Mouse (Mus musculus) kidney, postnatal 10 days (tissue): ENCODE measurements around the gene Als2cl.

ENCODE experiments used
- DNase-seq: peaks from one replicate; pipeline ENCODE4 v3.0.0; 2021; ENCODE audit warnings: mixed read lengths

Gene Als2cl

DNA sequence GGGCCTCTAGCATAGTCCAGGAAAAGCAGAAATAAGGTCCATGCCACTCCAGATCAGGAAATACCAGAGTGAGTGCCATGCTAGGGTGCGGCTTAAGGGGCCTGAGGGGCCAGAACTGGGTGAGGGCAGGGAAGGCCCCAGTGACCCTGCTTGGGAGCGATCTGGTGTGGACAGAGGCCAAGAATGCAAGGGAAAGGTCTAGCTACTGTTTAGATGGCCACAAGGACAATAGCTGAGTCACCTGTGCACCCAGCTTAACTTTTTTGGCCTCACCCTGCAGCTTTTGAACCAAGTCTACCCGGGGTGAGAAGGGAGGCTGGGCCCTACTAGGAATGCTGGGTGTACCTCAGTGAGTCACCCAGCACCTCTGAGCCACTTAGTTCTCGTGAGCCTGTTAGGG is 1.1 kb downstream of the Als2cl start:
- peak; percentile 47 for DNase-seq

DNA sequence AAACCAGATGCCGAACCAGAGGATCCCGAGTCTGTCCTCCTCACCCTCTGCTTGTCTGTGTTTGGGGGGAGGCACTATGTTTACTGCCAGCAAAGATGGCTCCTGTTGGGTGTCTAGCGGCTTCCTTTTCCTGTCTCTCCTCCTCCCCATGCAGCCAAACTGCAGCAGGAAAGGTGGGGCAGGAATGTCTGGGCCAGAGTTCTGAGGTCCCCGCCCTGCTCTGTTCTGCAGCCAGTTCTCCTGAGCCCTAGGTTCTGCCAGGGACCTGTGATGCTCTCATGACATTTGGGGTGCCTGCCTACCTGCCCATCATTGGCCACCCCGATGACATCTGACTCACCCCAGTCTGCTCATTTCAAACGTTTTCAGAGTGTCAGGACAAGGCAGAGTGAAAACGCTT is 2.3 kb downstream of the Als2cl start:
- DNase-seq, result peak; percentile 53

DNA sequence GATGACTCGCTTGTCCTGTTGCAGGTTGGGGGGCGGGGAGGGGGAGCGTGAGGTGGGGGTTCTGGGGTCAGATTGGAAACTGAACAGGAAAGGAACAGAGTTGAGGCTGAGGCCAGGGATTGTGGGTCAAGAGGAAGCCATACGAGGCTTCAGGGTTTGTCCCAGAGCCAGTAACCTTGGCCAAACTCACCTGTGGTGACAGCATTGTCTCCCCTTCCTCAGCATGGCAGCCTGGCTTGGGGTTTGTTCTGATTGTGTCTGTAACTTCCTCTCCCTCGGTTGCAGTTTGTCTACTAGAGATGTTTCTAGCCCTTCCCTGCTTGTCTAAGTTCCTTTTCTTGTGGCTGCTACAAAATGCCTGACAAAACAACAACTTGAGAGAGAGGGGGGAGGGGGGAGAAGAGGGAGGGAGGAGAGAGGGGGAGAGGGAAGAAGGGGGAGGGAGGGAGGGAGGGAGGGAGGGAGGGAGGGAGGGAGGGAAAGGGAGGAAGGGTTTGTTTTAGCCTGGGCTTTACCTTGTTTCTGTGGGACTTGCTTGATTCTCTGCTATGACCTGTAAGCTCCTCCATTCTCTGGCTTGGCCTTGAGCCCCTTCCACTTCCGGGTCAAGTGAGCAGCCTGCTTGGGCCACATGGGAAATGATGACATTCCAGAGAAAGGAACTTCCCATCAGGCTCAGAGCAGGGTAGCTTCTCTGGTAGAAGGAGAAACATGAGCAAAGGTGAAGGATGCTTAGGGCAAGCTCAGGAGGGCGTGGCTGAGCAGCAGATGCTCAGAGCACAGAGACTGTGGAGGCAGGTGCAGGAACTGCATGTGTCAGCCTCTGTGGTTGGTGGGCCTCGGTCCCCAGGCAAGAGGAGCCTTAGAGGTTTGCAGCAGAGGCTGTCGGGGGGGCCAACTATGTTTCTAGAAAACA is 8.0 kb downstream of the Als2cl start:
- DNase-seq, result no peak

DNA sequence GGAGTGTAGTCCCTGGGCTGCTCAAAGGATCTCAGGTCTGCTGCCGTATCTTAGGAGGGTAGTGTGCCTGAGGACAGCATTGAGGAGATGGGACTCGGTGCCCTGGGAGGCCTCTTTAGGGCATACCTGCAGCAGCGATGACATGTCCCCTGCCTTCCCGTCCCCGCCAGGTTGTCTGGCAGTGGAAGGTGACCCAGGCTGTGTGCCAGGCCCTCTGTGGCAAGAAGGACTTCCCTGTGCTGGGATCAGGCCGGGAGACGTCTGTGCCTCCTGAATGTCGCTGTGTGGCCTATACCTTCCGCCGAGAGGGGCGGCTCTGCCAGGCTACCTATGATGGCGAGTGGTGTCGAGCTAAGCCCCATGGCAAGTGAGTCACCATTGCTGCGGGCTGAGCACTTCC is 9.3 kb downstream of the Als2cl start:
- DNase-seq, result no peak

DNA sequence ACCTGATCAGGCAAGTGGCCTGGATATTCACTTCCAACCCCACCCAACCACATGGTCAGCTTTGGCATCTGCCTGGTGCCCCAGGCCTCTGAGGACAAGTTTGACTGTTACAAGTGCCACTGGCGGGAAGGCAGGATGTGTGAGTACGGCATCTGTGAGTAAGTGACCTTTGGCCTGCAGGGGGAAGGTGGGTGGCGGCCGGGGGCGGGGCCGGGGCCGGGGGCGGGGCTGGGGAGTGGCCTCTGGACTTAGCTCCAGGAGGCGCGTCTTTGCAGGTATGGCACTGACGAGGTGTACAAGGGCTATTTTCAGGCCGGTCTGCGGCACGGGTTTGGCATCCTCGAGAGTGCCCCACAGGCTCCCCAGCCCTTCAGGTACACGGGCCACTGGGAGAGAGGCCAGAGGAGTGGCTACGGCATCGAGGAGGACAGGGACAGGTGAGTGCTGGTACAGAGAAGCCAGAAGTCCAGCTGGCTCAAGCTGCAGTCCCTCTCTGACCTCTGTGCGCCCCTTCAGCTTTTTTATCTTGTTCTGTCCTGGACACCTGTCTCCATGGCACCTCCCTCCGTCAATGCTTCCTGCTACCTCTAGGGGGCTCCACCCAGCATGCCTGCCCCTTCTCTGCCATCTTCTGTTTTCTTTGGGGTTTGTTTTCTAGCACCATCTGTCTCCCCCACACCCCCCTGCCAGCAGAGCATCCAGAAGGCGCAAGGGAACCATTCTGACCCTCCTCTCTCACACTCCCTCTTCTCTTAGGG is 10.5 kb downstream of the Als2cl start:
- peak; percentile 51 for DNase-seq

DNA sequence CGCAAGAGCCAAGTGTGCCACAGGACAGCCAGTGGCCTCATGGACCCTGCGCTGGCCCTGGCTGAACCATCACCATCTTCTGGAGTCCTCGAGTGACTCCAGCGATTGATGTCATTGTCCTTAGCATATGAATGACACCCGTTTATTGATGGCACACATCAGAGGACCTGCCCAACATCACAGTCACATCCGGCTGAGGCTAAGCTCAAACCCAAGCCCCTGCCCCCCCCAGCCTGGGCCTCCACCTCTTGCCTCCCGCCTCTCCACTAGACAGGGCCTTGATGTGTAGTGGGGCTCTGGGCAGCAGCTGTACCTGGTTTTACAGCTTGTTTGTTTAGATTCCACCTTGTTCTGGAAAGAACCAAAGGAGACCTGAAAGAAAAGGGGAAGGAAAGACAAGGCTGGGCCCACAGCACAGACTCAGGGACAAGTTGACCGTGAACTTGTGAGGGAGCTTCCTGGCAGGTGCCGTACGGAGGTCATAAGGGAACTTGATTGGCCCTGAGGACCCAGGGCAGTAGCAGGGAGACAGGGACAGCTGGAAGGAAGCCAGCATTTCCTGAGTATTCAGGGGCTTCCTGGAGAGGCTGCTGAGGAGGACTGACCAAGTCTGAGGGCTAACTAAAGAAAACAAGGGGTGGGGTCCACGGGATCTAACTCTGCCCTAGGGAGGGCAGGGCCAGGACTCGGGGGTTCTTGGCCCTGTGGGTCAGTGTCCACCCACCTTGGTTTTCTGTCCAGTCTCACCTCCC is 11.6 kb downstream of the Als2cl start:
- DNase-seq, result peak; percentile 63

DNA sequence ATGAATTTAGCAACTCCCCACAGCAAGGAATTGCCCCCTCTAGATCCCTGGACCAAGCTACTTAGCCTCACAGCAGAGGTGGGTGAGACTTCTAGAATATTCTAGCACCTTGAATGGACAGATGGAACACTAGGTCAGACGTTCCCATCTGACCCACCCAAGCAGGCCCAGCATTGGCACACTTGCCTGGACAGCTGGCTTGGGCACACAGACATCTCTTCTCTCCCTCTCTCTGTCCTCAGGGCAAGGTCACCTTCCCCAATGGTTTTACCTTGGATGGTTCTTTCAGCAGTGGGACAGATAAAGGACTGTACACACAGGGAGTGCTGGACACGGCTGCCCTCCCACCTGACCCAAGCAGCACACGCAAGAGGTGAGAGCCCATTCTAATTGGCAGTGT is 12.9 kb downstream of the Als2cl start:
- no peak for DNase-seq

DNA sequence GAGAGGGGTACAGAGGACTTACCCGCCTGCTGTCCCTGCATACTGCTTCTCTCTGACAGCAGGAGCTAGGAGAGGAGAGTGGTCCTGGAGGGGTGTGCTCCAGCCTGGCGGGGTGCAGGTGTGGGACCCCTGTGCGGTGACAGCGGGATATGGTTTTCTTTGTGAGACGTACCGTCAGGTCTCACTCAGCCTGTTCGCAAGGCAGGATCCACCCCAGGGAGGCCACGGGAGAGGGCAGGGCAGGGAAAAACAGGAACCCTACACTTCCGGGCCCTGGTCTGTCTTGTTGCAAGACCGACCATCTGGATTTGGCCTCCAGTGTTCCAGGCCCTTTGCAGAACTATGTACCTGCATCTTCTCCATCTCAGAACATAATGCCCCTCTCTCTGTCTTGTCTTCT is 13.8 kb downstream of the Als2cl start:
- DNase-seq, result no peak

DNA sequence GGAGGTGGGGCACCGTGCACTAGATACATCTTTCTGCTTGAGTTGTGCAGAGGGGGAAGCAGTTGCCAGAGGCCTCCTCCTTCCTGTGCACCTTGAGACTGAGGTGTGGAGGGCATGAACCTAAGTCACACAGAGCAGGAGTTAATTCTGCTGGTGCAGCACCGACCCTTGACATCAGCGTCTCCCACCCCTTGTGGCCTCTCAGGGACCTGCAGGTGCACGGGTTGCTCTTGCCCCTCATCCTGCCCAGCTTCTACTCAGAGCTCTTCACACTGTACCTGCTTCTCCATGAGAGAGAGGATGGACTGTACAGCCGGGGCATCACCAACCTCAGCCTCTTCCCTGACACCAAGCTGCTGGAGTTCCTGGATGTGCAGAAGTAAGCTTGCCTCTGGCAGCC is 15.8 kb downstream of the Als2cl start:
- DNase-seq, result no peak

DNA sequence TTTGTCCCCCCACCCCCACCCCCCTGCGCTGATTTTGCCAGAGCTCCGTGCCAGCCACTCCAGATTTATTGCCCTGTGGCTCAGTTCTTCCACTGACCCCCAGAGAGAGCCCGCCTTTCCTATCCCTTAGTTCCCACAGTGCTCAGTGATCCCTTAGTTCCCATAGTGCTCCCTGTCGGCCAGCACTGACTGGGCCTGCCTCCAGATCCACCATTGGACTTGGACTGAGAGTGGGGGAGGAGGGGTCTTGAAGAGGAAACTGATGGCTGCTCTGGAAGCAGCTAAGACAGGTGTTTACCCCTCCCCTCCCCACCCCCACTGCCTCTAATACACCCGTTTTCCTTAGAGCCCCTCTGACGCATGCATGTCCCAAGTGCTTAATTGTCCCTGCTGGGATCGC is 16.3 kb downstream of the Als2cl start:
- no peak for DNase-seq

DNA sequence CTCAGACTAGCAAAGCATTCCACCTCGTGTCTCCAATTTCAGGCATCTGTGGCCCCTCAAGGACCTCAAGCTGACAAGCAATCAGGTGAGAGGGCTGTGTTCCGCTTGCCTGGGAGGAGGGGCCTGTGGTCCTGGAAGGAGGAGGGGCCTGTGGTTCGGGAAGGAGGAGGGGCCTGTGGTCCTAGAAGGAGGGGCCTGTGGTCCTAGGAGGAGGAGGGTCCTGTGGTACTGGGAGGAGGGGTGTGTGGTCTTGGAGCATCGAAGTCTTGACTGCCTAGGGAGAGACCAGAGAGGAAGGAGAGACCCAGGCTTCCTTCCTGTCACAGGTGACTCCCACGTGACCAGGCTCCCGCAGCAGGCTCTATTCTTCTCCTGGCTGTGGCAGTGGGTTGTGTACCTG is 16.9 kb downstream of the Als2cl start:
- no peak for DNase-seq

DNA sequence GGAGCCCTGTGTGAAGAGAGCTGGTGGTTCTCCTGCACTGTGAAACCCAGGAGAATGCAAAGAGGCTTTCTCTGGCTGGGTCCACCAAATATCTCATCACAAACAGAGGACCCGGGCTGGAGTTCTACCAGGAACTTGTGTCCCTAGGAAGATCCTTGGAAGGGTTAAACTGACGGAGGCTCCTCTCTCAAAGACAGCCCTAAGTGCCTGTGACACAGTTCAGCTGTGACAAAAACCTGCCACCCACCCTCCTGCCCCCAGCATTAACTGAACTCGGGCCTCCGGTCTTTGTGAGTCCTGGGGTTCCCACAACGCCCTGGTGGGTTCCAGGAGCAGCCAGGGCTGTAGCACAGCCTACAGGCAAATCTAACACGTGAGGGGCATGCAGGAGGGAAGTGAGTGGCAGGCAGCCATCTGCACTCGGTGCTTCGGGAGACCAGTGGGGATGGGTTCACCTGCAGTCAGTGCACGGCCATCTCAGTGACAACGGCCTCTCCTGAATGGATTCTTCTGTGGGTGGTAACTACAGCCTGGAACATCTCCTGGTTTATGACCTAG is 19.9 kb downstream of the Als2cl start:
- DNase-seq, result no peak

DNA sequence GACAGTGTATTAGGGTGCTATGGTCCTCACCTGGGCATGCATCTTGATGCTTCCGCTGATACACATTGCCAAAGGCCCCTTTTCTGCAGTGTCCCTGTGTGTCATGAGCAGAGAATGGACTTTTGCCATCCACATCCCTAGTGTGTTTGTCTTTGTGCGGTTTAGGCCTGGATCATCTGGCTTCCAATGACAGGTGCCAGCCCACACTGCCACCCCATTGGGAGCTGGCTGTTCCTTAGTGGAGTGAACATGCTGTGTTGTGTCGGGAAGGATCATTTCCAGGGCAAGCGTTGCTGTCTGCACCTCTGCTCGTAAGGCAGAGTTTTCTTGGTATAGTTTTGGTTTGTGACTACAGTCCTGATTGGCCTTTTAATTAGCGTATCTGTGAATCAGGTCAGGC is 21.5 kb downstream of the Als2cl start:
- no peak for DNase-seq

DNA sequence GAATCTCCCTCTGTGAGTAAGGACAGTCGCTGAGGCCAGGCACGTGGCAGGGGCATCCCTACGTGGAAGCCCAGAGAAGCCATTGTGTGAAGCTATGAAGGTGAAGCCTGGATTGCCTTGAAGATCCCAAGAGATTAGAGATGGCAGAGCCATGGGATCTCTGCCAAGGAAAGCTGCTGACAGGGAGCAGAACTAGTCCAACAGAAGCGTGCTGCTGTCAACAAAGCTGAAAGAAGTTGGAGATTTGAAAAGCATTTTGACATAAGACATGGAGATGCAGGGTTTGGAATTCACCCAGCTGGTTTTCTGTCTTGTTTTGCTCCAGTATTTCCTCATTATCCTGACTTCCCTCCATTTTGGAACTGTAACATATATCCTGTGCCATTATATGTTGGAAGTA is 22.6 kb downstream of the Als2cl start:
- no peak for DNase-seq

DNA sequence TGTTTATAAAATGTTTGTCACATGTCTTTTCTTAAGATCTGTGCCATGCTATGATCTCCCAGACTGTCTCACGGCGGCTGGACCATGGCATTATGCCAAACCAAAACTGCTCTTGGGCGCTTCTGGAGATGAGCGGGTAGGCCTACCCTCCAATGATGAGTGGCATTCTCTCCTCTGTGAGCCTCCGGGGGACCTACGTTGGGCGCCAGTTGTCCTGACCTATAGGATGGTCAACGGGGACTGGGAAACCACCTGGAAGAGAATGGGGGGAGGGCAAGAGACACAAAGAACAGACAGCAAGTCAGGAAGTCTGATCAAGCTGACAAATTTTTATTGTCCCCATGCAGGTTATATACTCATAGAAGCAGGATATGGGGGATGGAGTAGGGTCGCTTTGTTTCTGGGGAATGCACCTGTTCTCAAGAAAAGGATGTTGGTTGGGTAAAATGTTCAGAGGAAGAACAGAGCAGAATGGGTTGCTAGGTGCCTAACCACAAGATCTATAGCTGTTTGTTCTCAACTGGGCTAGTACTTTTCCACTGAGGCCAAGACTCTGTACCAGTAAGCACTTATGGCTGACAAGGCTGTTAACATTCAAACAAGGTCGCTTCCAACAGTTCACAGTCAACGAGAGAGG is 27.6 kb downstream of the Als2cl start:
- DNase-seq, result no peak

DNA sequence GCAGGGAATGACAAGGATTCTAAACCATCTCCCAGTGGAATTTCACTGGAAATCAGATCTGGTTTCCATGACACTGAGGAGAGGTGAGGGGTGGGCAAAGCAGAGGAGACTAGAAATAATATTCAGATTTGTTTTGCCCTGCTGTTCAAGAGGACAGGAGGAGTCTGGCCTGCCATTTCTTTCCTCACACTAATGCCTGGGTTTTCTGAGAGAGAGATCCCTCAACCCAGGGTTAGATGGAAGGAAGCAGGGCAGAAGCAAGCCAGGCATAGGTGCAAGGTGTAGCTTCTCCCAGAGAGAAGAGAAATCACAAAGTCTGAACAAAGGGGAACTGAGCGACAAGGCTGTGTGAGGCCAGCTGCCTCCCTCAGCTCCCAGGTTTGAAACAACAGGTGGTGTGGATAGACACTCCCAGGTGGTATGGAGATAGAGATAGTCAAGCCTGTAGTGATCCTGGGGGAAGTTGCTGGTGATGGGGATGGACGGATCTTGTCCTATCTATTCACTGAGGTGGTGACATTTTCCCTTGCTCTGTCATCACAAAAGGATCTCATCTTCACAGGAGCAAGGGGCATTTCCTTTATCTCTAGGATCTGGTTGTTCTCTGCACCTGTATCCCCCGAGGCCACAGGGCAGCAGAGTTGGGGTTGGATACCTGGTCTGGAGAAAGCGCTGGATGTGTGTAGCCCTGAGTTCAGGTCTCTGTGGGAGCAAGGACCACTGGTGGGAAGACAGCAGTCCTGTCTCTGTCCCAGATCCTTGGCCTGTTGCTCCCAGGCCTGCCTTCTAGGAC is 28.4 kb downstream of the Als2cl start:
- DNase-seq, result no peak

DNA sequence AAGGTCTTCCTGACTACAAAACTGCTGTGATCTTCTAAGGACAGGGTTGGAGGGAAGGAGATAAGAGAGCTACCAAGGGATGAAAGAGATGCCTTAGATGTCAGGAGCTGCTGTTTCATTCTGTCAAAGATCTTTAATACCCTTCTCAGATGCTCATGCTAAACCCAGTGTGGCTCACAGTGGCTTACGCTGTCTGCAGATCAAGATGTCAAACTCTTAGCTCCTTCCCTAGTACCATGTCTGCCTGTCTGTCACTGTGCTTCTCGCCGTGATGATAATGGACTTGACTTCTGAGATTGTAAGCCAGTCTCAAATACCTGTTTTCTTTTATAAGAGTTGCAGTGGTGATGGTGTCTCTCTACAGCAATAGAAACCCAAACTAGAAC is 29.0 kb downstream of the Als2cl start:
- no peak for DNase-seq

DNA sequence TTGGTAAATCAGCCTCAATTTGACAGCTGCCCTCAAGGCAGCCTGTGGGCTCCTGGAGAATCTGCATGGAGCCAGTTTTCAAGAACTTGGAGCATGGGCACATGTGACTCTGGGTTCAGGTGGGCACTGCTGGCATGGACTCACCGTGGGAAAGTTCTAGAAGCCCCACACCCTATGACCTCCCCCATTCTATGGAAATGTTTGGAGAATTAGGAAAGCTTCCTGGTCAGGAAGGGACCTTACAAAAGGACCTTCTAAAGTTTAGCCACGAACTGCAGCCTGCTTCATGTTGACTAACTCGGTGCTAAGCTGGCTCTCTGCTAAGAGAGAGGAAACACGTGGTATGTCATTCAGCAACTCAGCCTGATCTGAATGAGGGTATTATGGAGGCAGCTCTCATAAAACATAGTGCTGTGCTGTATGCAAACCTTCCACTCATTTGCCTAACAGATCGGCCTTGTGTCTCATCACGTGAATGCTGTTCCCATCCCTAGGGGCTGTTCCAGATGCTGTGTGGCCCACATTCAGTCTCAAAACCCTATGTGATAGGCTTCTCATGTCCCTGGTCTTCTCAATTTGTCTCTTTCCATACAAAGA is 29.8 kb downstream of the Als2cl start:
- DNase-seq, result no peak

DNA sequence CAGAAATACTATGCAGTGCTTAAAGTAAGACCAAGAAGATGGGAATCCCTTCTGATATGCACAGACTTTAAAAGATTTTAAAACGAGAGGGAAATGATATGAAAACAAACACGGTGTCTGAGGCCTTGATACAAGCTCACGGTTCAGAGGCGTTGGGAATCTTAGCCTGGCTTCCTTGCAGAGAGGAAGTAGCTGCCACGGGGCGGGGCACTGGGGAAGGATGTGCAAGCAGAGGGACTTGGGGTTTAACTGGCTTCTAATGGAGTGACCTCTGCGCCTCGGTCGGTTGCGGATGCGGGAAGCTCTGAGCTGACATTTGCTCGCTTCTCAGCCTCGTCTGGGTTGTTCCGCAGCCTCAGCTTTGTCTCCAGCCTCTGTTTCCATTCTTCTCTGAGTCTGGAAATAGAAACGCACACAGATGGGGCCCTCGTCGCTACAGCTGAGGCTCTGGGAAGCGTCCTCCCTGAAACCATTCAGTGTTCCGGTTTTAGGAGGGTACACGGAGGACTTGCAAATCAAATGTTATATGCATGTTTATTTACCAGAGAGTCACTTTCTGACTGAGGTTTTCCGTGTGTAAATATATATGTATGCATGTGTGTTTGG is 35.1 kb downstream of the Als2cl start:
- DNase-seq, result no peak

DNA sequence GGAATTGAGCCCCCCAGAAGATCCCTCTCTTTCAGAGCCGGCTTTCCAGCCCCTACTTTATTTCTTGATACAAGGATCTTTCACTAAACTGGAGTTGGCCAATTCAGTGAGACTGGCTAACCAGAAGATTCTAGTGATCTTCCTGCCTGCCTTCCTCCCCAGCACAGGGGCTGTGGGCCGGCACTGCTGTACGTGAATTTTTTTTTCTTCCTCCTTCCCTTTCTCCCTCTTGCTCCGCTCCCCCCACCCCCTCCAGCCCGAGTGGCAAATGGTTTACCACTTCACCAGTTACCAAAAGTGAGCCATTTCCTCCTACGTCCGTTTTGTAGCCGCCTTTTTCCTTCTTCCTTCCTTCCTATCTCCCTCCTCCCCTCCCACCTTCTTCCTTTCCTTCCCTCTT is 35.8 kb downstream of the Als2cl start:
- DNase-seq, result no peak

DNA sequence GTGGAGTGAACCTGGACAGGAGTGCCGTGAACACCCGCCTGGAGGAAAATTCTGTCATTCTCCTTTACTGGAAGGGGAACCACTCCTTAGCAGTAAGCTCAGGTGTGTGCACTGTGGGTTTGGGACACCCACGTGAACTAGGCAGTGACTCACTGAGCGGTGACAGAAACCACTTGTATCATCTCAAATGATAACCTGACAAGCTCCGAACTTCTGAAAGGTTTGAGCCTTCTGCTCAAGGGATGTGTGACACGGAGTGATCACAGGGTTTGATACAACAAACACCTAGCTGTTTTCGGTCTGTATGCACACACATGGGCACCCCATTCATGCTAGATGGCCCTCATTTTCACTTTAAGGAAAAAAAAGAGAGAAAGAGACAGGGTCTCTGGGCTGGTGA is 37.1 kb downstream of the Als2cl start, which contains the start of gene Fam240a:
TSS of gene Fam240a (minus strand) at position 76 of the 400 bp plus-strand sequence.
- DNase-seq, result no peak
